Mouse (Mus musculus) heart, adult 9 months (tissue): Measurements from ENCODE around the gene Kcnip4.

Experiments
- DNase-seq, 2 experiments: peaks; one replicate each; pipeline ENCODE4 v3.0.0; 2022; ENCODE audit warnings: low spot score in 2 of 2

Gene Kcnip4

DNA sequence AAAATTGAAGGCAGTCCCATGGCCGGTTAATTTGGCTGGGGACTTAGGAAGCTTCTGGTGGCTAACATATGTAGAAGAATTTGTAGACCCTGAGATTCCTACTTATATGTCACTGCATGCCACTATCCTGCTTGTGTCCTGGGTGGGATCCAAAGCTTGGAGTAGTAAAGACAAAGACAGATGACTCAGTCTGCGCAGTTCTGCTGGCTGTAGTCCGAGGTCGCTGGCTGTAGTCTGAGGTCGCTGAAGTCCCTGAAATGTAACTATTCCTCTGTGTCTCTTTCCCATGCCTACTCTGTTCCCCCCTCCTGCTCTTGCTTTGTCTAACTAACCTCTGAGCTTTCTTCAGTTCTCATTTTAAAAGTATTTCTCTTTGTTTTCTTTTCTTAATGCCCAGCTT lies 1114.4 kb downstream of the Kcnip4 start:
- no peak for DNase-seq

DNA sequence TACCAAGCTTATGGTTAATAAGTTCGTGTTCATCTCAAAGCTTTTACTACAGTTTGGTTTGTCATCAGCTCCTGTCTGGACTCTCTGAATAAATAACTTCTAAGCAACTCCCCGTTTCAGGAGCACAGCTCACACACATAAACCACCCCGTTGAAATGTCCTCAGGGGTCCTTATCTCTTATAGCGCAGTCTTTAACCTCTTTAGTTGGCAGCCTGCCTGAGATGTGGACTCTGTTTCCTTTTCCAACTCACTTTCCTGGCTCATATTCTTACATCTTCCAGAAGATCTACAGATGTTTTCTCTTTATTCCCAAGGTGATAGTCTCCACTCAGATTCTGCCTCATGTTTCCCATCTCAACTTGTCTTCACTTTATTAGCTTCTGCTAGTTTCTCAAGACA lies 1116.4 kb downstream of the Kcnip4 start:
- no peak for DNase-seq

DNA sequence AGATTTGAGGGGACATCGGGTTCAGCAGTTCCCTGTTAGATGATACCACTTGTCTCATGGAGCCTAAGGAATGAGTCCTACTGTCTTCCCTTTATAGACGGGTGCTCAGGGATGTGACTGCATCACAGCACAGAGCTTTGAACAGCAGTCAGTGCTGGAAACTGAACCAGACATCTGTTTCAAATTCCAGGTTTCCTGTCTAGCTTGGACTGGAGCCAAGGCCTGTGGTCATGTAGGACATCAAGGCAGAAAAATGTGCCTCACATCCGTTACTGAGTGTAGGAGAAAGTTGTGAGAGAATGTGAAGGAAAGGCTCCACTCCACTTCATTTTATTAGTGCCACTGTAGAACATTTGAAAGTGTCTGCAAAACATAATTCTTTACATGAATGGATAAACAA lies 1122.2 kb downstream of the Kcnip4 start:
- peak; percentile 3 to 16 for DNase-seq

DNA sequence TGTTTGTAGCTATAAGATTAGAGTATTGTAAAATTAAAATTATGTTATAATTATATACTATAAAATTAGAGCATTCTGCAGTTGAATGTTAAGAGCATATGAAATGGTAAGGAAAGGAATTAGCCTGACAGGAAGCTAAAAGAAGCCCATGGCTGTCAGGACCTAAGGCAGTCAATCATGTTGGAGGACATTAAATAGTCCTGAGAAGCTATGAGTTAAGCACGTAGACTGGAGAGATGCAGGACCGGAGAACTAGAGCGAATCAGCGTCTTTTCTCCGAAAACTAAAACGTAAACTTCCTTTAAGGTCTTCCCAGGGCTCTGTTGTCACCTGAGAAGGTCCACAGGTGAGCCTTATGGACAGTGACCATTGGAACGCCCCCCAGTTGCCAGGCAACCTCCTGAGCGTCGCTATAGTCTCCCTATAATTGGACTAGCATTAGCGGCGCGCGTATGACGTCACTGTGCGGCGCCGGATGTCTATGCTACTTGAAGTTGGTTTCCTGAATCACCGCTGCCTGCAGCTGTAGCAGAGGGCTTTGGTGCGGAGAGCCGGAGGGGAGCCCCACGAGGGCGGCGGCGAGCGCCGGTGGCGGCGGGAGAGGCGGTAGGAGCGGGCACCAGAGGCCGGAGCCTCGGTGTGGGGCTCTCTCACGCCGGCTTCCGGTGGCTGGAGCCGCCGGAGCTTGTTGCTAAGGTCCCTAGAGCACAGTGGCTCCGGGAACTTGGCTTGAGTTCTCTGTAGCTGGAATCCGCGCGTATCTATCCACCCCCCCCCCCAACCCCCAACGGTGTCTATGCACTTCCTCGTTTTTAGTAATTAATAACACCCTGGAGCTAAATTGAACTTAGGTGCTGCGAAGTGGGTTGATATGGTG lies 1152.6 kb downstream of the Kcnip4 start:
- DNase-seq = peak; percentile 91 to 93

- no peak for DNase-seq
These were observed 1175.4 kb downstream of the Kcnip4 start for GRCm38 (mm10) chr5:48349309-48349708.

- no peak for DNase-seq
These were observed 1178.6 kb downstream of the Kcnip4 start for GRCm38 (mm10) chr5:48345983-48346648.

DNA sequence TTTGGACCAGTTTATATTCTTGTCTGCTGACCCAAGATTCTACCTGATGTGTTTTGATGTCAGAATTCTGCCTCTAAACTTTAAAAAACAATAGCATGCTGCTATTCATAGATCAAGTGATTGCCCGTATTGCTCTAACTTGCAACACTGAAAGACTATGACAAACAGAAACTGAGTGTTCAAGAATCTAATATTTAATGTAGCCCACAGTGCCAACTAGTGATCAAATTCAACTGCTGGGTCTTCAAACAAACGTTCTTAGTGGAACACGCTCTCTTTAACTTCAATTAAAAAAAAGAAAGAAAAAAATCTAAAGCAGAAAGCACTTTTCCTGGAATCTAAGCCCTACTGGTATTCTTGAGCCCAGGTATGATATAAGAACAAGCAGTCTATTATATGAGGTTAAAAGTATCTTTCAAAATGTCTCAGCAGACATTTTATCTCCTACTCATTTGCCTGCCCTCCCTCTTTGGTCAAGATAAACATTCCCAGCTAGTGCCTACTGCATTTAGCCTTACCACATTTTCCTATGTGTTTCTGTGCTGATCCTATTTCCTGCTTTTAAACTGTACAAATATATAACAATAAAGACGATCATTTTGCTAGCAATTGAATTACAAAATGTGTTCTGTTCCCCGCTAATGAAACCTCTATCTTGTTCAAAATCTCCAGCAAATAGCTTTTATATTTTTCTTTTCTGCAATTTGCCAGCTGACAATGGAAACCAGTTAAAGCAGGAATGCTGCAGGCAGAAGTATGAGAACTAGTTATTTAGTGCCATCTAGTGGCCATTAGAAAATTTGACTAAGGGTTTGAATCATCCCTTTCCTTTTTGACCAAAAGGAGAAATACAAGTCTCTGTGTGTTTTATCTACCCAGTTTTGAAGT lies 1179.4 kb downstream of the Kcnip4 start:
- no peak for DNase-seq

DNA sequence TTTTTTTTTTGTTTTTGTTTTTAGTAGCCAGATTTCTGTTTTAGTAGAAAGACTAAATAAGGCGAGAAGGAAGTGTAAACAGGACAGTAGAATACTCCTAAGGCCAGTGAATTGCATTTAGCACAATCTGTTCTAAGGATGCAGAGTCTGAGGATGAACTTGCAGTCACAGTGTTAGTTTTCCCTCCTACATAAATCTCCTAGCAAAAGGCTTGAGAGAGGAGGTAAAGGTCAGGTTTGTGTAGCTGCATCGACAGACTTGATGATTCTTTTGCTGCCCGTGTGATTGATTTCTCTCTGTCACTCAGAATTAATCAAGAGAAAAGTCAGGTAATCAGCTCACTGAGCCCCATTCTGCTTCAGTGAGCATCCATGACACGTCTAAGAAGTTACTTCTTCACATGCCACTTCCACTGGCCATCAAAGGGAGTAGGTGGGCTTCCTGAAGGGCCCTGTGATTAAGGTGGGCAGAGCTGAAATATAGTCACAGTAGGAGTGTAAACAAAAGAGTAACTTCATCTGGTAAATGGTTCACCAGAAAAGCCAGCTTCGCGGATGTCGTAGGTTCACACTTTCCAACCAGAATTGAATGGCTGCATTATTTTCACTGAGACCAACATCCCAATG lies 1183.8 kb downstream of the Kcnip4 start:
- DNase-seq = no peak
